Mouse (Mus musculus): ENCODE data around the gene Omd.

Gene Omd

DNA sequence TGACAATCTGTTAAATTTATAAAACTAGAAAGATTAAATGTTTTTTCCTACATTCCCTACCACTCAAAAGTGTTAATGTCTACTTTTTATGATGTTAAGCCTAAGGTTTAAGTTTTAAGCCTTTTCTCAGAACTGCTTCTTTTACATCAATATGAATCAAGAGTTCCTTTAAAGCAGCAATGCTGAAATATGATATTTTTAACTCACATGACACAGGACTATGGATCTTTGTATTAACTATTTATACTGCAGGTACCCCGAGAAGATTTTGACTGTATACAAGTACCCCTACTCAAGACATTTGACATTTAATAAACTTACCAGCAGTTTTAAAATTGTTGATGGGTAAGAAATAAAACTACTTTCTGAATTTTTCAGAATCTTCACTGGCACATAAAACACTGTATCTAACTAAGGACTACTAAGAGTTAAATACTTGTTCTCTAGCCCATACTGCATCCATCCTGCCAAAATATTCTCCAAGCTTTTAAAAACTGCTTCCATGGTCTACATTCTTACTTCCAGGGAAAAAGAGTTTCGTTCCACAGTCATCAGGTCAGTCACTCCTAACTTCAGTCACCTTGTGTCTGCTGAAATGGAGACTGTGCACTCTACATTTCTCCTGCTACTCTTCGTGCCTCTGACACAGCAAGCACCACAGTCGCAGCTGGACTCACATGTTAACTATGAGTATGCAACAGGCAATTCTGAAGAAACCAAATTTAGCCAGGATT, 26.5 kb downstream of the Omd start:
- DNase-seq (ENCODE audit: low spot score in 2 of 2), result no peak

DNA sequence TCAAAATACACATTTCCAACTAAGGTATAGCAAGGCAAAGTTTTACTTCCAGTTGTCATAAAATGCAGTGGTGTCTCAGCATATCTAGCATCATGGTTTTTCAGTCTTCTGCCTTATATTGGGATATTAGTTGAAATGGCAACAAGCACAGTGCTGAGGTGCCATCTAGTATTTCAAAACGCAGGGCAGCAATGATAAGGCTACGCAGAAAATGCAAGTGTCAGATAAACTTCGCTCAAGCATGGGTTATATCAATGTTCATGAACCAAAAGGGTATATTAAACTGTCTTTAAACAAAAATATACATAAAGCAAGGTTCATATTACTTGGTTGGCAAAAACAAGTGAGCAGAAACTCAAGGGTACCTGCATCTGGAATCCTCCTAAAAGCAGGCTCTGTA, 34.8 kb downstream of the Omd start:
- DNase-seq (ENCODE audit: low spot score in 2 of 2), result no peak

DNA sequence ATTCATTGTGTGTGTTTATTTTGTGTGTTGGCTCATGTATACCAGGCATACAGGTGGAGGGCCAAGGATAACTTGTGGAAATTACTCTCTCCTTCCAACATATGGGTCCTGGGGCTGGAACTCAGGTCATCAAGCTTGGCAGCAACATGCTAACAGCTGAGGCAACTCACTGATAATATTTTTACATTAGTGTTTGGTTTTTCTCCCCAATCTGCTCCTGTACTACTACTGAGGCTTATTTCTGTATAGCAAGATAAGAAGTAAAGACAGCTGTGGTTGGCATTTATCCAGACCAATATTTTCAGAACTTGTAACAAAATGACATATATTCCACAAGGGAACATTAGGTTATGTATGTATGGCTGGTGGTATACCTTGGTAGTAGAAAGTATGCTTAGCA, 36.1 kb downstream of the Omd start:
- no peak for DNase-seq (ENCODE audit: low spot score in 2 of 2)

DNA sequence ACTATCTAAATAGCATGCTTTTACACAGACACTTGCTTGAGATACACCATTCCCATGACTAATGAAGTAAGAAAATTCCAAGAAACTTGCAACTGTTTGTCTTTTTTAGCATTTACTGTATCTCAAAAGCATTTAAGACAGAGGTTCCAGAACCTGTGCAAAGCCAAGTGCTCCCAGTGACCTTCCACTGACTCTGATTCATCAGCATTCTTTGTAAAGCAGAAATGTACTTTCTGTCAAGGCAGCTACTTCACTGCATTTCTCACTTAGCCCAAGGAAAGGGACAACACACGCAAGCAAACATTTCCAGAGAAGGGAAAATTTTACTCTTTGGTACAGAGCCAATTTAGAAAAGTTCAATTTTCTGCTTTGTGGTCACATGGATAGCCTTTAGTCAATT, 41.0 kb downstream of the Omd start:
- no peak for DNase-seq (ENCODE audit: low spot score in 2 of 2)

DNA sequence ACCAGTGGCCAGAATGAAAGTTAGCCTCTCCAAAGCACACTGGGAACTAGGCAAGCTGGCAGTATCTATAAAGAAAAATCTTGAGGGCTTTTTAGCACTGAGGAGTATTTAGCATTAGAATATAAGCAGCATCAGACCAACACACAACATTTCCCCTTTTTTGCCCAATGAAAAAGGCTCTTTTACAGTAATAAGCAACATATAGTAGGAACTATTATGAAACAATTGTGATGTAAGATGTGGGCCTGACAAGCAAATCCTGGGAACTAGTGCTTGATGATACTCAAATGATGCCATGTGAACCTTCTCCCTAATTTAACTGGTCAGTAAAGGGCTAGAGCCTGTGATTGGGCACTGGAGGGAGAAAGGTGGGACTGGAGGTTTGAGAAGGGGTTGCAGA, 45.9 kb downstream of the Omd start:
- no peak for DNase-seq (ENCODE audit: low spot score in 2 of 2)

DNA sequence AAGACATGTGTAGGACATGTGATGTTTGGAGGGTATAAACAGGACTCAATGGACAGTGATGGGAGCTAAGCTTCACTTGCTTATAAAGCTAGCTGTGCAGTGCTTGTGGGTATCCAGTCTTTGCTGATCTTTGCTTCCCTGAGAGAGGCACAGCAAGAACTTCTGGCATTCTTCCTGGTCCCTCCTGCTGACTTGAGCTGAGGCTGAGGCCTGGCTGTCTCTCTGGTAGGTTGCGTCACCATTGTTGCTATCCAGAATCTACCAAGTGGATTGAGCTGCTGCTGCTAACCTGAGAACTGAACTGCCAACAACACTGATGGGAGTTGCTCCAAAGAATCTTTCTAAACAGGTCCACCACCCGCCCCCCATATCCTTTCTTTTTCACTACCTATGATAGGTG, 46.8 kb downstream of the Omd start:
- no peak for DNase-seq (ENCODE audit: low spot score in 2 of 2)

DNA sequence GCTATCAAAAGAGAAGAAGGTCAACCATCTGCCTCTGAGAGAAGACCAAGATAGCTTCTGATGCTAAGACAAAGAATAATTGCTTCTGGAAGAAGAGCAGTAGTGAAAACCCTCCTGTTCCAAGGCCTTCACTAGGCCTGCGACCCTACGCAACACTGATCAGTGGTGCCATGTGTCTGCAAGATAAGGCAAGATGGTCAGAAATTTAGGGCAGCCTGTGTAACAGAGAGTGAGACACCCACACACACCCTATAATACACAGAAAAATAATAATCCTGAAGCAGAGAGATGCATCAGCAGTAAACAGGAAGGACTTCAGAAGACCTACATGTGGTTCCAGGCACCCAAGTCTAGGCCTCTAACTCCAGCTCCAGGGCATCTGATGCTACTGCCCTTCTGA, 57.7 kb downstream of the Omd start:
- DNase-seq (ENCODE audit: low spot score in 2 of 2), result no peak
